Mouse (Mus musculus): Measurements from ENCODE around the gene Ubb.

The Ubb gene

GRCm38 (mm10) chr11:62589391-62589790 is 38.4 kb downstream of the Ubb start:
- DNase-seq: no peak

- peak; percentile 65 to 69 for DNase-seq
Observed at GRCm38 (mm10) chr11:62591026-62591425, 40.1 kb downstream of the Ubb start.

- DNase-seq: no peak
Observed at GRCm38 (mm10) chr11:62591904-62592575, 41.1 kb downstream of the Ubb start.

- DNase-seq: no peak
Observed at GRCm38 (mm10) chr11:62598571-62598970, 47.6 kb downstream of the Ubb start.

GRCm38 (mm10) chr11:62601732-62602618 is 51.0 kb downstream of the Ubb start:
- DNase-seq: peak in 1 of 2 experiments; percentile 28
